13 mouse cellular contexts compared by ENCODE assay signal in the genomic region with DNA sequence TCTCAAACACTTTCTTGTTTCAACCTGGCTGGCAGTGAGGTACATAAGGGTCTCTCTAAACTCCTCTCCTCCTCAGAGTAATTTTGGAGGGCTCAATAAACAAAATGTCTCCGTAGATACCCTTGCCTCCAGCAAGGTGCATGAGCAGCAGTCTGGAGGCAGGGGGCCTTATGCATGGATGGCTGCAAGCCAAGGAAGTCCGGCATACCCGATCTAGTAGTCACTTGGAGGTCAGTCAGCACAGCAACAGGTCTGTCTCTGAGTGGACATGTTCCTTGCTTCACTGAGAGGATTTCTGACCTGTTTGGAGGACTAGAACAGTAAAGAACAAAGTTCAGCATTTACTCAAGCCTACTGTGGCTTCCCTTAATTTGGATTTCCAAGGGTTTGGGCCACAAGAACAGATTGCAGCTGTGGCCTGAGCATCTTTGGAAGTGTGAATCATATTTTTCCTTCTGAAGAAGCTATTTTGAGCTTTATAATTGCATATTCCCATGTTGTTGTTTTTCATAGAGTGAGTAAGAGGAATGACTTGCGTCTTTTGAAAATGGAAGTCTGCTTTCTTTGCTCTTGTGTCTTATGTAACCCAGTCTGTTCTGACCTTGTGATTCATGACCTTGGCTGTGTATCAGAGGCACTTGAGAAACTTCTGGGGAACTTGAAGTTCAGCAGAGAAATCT.
DNase-seq lines count a peak whose midpoint lies in the region; TF ChIP-seq lines count a peak whose summit lies in the region.
"Had no signal": no experiment of that assay in that cellular context is flagged by ENCODE, and none has a peak within 500 bp of the region (broad histone marks: within the 10 kb centered on the region; RNA-seq: fewer than 3 reads in every experiment).

No protein-coding gene starts in this region.

- no peak for DNase-seq in gastrocnemius, adult 2 months
- DNase-seq in gastrocnemius, postnatal 36 days, result no peak
- DNase-seq in lung, adult 18-20 months, result peak; percentile 64 to 80
- no peak for DNase-seq in lung, postnatal 4 days
- peak; percentile 42 for DNase-seq in adrenal gland, postnatal 14 days
- DNase-seq in natural killer cell, adult 2 months (ENCODE audit: low spot score in 2 of 2), result no peak
- DNase-seq in thymus, postnatal 0 days (ENCODE audit: low spot score), result no peak
- DNase-seq: cerebellum, adult 11 months; thymus, postnatal 25 days had no signal

- no peaks in the 10 kb centered on the region for H3K36me3 ChIP-seq in myocyte (ENCODE audit: control insufficient read depth, insufficient read depth)
- H3K36me3 ChIP-seq: embryonic facial prominence, embryonic 10.5 days; forebrain, embryonic 15.5 days; limb, embryonic 12.5 days had no signal

- TF ChIP-seq CTCF in gastrocnemius, adult 2 months (IDR thresholded peaks at IDR 0.05), result no peak

- no peak for TF ChIP-seq POLR2A in myocyte (IDR thresholded peaks at IDR 0.05; ENCODE audit: insufficient read length, low read depth)

- H3K4me2 ChIP-seq in myocyte (ENCODE audit: low read depth), result peak overlapping the region; percentile 30
- H3K4me2 ChIP-seq: forebrain, embryonic 15.5 days; limb, embryonic 12.5 days had no signal

- H3K27ac ChIP-seq in gastrocnemius, adult 2 months, result peak overlapping the region; percentile 60
- H3K27ac ChIP-seq: embryonic facial prominence, embryonic 10.5 days; forebrain, embryonic 15.5 days; limb, embryonic 12.5 days had no signal

- H3K27me3 ChIP-seq in myocyte (ENCODE audit: control insufficient read depth, insufficient read depth, insufficient read length), result no peaks in the 10 kb centered on the region
- H3K27me3 ChIP-seq: forebrain, embryonic 15.5 days; limb, embryonic 12.5 days had no signal

- intact Hi-C loops in gastrocnemius, adult 2 months (cut with DNase I), result no loop called here
- intact Hi-C loops in gastrocnemius, postnatal 36 days (cut with DNase I), result no loop called here

- no peaks in the 10 kb centered on the region for H3K79me2 ChIP-seq in myocyte (ENCODE audit: control insufficient read depth, insufficient read depth)

- no peak overlapping the region for H3ac ChIP-seq in myocyte (ENCODE audit: control insufficient read depth, insufficient read length)

- no peak overlapping the region for H3K4me3 ChIP-seq in gastrocnemius, adult 2 months
- no peak overlapping the region for H3K4me3 ChIP-seq in myocyte
- H3K4me3 ChIP-seq: embryonic facial prominence, embryonic 10.5 days; forebrain, embryonic 15.5 days; limb, embryonic 12.5 days had no signal

TF ChIP-seq in myocyte, 11 proteins besides CTCF, POLR2A, EP300 and RAD21:
- no peak for TF ChIP-seq TCF3 (IDR thresholded peaks at IDR 0.05; ENCODE audit: insufficient read length, low read depth)
- TF ChIP-seq POLR2AphosphoS2 (IDR thresholded peaks at IDR 0.05; ENCODE audit: insufficient read length, low read depth), result no peak
- 0 out of 2 replicates have a peak, but pooled peaks have one; percentile 3 for TF ChIP-seq CEBPB (IDR thresholded peaks at IDR 0.05; ENCODE audit: insufficient read depth, poor library complexity, severe bottlenecking)
- TF ChIP-seq USF1 (IDR thresholded peaks at IDR 0.05; ENCODE audit: low read depth), result no peak
- no peak for TF ChIP-seq REST (IDR thresholded peaks at IDR 0.05; ENCODE audit: insufficient read depth, insufficient read length)
- no peak for TF ChIP-seq MYOG (IDR thresholded peaks at IDR 0.05; ENCODE audit: control insufficient read depth in 1 of 3, insufficient read depth in 1 of 3, insufficient read length in 2 of 3, low read depth in 2 of 3)

Comparison
In these comparisons a context has a peak if more than half of its experiments do, and no peak if none do; other contexts are left out.
1. DNase-seq: peak in lung, adult 18-20 months (2 of 2) and adrenal gland, postnatal 14 days (single experiment); none in gastrocnemius, adult 2 months (single experiment), gastrocnemius, postnatal 36 days (0 of 2), lung, postnatal 4 days (0 of 2), natural killer cell, adult 2 months (0 of 2) and thymus, postnatal 0 days (single experiment).